Mouse (Mus musculus) neutrophil, adult 5-6 weeks (primary cell): Measurements from ENCODE around the gene Ace. TPM values are rescaled to one million over a fixed set of nuclear protein-coding genes. Genes with fewer than 3 reads are reported as not detected.
A peak's percentile ranks its signal among the peaks of the same experiment; 100 is the strongest.

Experiments used
- ATAC-seq: fragments of 151-379, 151-347 bp; 2 replicates; pipeline ENCODE4 v1.8.0; 2017; ENCODE audit warnings: mild to moderate bottlenecking, moderate TSS enrichment; ENCODE audit not compliant: insufficient number of reproducible peaks, poor library complexity, low FRiP score, severe bottlenecking; ENCODE audit errors: extremely low read depth
- total RNA-seq: library from RNA; stranded (forward); fragments of 200-1000 nt; gene quantifications from 2 replicates; pipeline ENCODE4 v1.2.3, GENCODE M21; 2017

The Ace gene
- total RNA-seq = 5.2 and 7.4 TPM in 2 replicates

- ATAC-seq = no peak
Observed at GRCm38 (mm10) chr11:105967741-105968574, at the start of gene Ace. Gene Ace (plus strand): TSS chr11:105967945.

GRCm38 (mm10) chr11:105920098-105920785 lies 47.5 kb upstream of the Ace start:
- no peak for ATAC-seq

GRCm38 (mm10) chr11:105920836-105921235 lies 46.9 kb upstream of the Ace start:
- no peak for ATAC-seq

- ATAC-seq = no peak
Observed at GRCm38 (mm10) chr11:105921275-105921674, 46.5 kb upstream of the Ace start.

- no peak for ATAC-seq
Observed at GRCm38 (mm10) chr11:105922769-105923663, 44.7 kb upstream of the Ace start.

- peak; percentile 79 for ATAC-seq
Observed at GRCm38 (mm10) chr11:105927065-105928030, 40.4 kb upstream of the Ace start.

- no peak for ATAC-seq
Observed at GRCm38 (mm10) chr11:105928171-105928570, 39.6 kb upstream of the Ace start.

GRCm38 (mm10) chr11:105931380-105931779 lies 36.4 kb upstream of the Ace start:
- no peak for ATAC-seq

- ATAC-seq = no peak
Observed at GRCm38 (mm10) chr11:105933746-105934145, 34.0 kb upstream of the Ace start.

- no peak for ATAC-seq
Observed at GRCm38 (mm10) chr11:105934303-105934711, 33.4 kb upstream of the Ace start.

GRCm38 (mm10) chr11:105934816-105935215 lies 32.9 kb upstream of the Ace start:
- no peak for ATAC-seq

- no peak for ATAC-seq
Observed at GRCm38 (mm10) chr11:105935496-105935895, 32.2 kb upstream of the Ace start.

- no peak for ATAC-seq
Observed at GRCm38 (mm10) chr11:105936200-105936599, 31.5 kb upstream of the Ace start.

GRCm38 (mm10) chr11:105936974-105937373 lies 30.8 kb upstream of the Ace start:
- no peak for ATAC-seq

GRCm38 (mm10) chr11:105938771-105939170 lies 29.0 kb upstream of the Ace start:
- ATAC-seq = no peak

GRCm38 (mm10) chr11:105941973-105942372 lies 25.8 kb upstream of the Ace start:
- no peak for ATAC-seq

- no peak for ATAC-seq
Observed at GRCm38 (mm10) chr11:105943133-105944102, 24.3 kb upstream of the Ace start.
